Mouse (Mus musculus): ENCODE results near the gene Mapk6. TPM values are rescaled to one million over a fixed set of nuclear protein-coding genes. Genes with fewer than 3 reads are reported as not detected.

Mapk6 gene
- polyA plus RNA-seq, 1 experiment, result 52.8 TPM

DNA sequence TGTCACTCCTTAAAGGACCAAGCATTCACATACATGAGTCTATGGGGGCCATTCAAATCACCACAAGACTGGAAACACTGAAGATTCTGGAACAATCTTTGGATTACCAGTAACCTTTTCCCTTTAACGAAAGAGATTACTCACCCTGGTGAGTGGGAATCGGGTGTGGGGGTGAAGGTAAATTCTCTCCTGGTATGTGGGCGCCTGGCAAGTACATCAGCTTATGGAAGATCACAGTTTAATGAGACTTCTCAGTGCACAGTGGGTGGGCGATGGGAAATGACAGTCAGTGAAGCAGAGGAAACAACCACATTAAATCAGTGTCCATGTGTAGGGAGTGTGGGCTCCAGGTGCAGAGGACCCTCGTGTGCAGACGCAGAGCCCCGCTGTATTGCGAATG lies 79.0 kb downstream of the Mapk6 start:
- no peaks in the 10 kb centered on the region for H3K27me3 ChIP-seq (ENCODE audit: control insufficient read depth, insufficient read depth, insufficient read length)
- H3K4me3 ChIP-seq, result no peak overlapping the region
- H3K79me2 ChIP-seq (ENCODE audit: control insufficient read depth, insufficient read depth), result no peaks in the 10 kb centered on the region
- H3K36me3 ChIP-seq (ENCODE audit: control insufficient read depth, insufficient read depth), result no peaks in the 10 kb centered on the region
- H3K4me2 ChIP-seq (ENCODE audit: low read depth), result no peak overlapping the region
- no peak overlapping the region for H3ac ChIP-seq (ENCODE audit: control insufficient read depth, insufficient read length)
- TF ChIP-seq POLR2A (IDR thresholded peaks at IDR 0.05; ENCODE audit: insufficient read length, low read depth) (no peak), POLR2AphosphoS2 (IDR thresholded peaks at IDR 0.05; ENCODE audit: insufficient read length, low read depth) (no peak), USF1 (IDR thresholded peaks at IDR 0.05; ENCODE audit: low read depth) (no peak), E2F4 (IDR thresholded peaks at IDR 0.05; ENCODE audit: insufficient read depth) (no peak), REST (IDR thresholded peaks at IDR 0.05; ENCODE audit: insufficient read depth, insufficient read length) (no peak), TCF12 (IDR thresholded peaks at IDR 0.05; ENCODE audit: insufficient read depth, poor library complexity, severe bottlenecking) (no peak), MYOD1 (IDR thresholded peaks at IDR 0.05; ENCODE audit: control insufficient read depth in 1 of 3, insufficient read length in 2 of 3, low read depth in 2 of 3) (no peak), MYOG (IDR thresholded peaks at IDR 0.05; ENCODE audit: control insufficient read depth in 1 of 3, insufficient read depth in 1 of 3, insufficient read length in 2 of 3, low read depth in 2 of 3) (no peak), TCF3 (IDR thresholded peaks at IDR 0.05; ENCODE audit: insufficient read length, low read depth) (no peak), SRF (IDR thresholded peaks at IDR 0.05; ENCODE audit: control insufficient read depth, insufficient read length, low read depth) (no peak), MAX (IDR thresholded peaks at IDR 0.05; ENCODE audit: low read depth) (no peak), CEBPB (IDR thresholded peaks at IDR 0.05; ENCODE audit: insufficient read depth, poor library complexity, severe bottlenecking) (no peak)

DNA sequence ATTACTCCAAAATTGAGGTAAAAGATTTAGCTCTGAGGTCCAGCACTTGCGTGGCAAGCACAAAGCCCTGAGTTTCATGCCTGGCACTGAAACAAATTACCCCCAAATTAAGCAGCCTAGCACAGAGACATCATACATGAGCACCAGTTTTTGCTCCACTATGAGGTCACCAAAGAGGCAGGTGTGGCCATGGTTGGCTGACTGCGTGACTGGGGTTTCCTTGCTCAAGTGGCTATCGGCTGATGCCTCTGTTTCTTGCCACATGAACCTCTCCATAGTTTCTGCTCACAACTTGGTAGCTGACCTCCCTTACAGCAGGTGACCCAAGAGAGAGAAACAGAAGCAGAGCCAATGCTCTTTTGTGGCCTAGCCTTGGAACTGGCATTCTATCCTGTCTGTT lies 81.8 kb downstream of the Mapk6 start:
- Histone ChIP-seq H3K4me3 (no peak overlapping the region), H3K36me3 (ENCODE audit: control insufficient read depth, insufficient read depth) (no peaks in the 10 kb centered on the region), H3ac (ENCODE audit: control insufficient read depth, insufficient read length) (no peak overlapping the region), H3K79me2 (ENCODE audit: control insufficient read depth, insufficient read depth) (no peaks in the 10 kb centered on the region), H3K27me3 (ENCODE audit: control insufficient read depth, insufficient read depth, insufficient read length) (no peaks in the 10 kb centered on the region), H3K4me2 (ENCODE audit: low read depth) (no peak overlapping the region)
- TF ChIP-seq POLR2A (IDR thresholded peaks at IDR 0.05; ENCODE audit: insufficient read length, low read depth), result no peak
- no peak for TF ChIP-seq REST (IDR thresholded peaks at IDR 0.05; ENCODE audit: insufficient read depth, insufficient read length)
- no peak for TF ChIP-seq MYOD1 (IDR thresholded peaks at IDR 0.05; ENCODE audit: control insufficient read depth in 1 of 3, insufficient read length in 2 of 3, low read depth in 2 of 3)
- no peak for TF ChIP-seq E2F4 (IDR thresholded peaks at IDR 0.05; ENCODE audit: insufficient read depth)
- TF ChIP-seq TCF3 (IDR thresholded peaks at IDR 0.05; ENCODE audit: insufficient read length, low read depth), result no peak
- TF ChIP-seq POLR2AphosphoS2 (IDR thresholded peaks at IDR 0.05; ENCODE audit: insufficient read length, low read depth), result no peak
- no peak for TF ChIP-seq MYOG (IDR thresholded peaks at IDR 0.05; ENCODE audit: control insufficient read depth in 1 of 3, insufficient read depth in 1 of 3, insufficient read length in 2 of 3, low read depth in 2 of 3)
- TF ChIP-seq SRF (IDR thresholded peaks at IDR 0.05; ENCODE audit: control insufficient read depth, insufficient read length, low read depth), result no peak
- TF ChIP-seq CEBPB (IDR thresholded peaks at IDR 0.05; ENCODE audit: insufficient read depth, poor library complexity, severe bottlenecking), result no peak
- TF ChIP-seq MAX (IDR thresholded peaks at IDR 0.05; ENCODE audit: low read depth), result no peak
- TF ChIP-seq TCF12 (IDR thresholded peaks at IDR 0.05; ENCODE audit: insufficient read depth, poor library complexity, severe bottlenecking), result no peak
- no peak for TF ChIP-seq USF1 (IDR thresholded peaks at IDR 0.05; ENCODE audit: low read depth)

DNA sequence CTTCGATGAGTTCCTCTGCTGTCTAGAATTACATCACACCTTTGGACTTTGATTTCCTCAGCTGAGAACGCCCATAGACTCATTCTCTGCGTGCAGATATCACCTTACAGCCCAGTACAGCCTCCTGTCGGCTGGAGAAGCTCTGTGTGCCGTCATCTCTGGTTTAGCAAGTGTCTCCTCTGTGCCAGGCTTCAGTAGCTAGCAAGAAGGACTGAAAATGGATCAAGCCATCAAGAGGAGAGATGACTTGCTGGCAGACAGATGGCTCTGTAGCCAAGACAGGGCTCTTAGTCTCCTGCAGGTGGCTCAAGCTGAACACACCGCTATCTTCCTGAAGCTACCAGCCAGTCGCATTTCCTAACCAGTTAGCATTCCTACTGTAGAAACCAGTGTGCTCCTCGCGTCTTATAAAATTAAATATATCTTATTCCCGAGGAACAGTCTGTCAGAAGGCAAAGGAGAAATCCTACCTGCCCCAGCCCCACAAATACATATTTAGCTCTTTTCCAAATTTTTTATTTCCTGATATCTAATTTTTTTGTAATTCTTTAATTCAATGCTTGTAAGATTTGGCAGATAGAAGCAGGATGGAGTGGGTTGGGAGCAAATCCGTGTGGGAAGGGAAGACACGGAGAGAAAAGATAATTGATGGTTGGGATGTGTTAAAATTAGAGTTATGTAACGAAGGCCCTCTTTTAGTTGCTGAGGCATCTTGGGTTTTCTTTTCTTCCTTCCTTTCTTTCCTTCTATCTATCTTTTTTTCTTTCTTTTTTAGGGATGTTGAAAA lies 87.5 kb downstream of the Mapk6 start:
- H3ac ChIP-seq (ENCODE audit: control insufficient read depth, insufficient read length), result no peak overlapping the region
- no peaks in the 10 kb centered on the region for H3K79me2 ChIP-seq (ENCODE audit: control insufficient read depth, insufficient read depth)
- TF ChIP-seq USF1 (IDR thresholded peaks at IDR 0.05; ENCODE audit: low read depth) (no peak), POLR2AphosphoS2 (IDR thresholded peaks at IDR 0.05; ENCODE audit: insufficient read length, low read depth) (no peak), TCF12 (IDR thresholded peaks at IDR 0.05; ENCODE audit: insufficient read depth, poor library complexity, severe bottlenecking) (no peak), CEBPB (IDR thresholded peaks at IDR 0.05; ENCODE audit: insufficient read depth, poor library complexity, severe bottlenecking) (no peak), MYOD1 (IDR thresholded peaks at IDR 0.05; ENCODE audit: control insufficient read depth in 1 of 3, insufficient read length in 2 of 3, low read depth in 2 of 3) (no peak), REST (IDR thresholded peaks at IDR 0.05; ENCODE audit: insufficient read depth, insufficient read length) (no peak), SRF (IDR thresholded peaks at IDR 0.05; ENCODE audit: control insufficient read depth, insufficient read length, low read depth) (no peak), MYOG (IDR thresholded peaks at IDR 0.05; ENCODE audit: control insufficient read depth in 1 of 3, insufficient read depth in 1 of 3, insufficient read length in 2 of 3, low read depth in 2 of 3) (no peak), MAX (IDR thresholded peaks at IDR 0.05; ENCODE audit: low read depth) (no peak), POLR2A (IDR thresholded peaks at IDR 0.05; ENCODE audit: insufficient read length, low read depth) (no peak), TCF3 (IDR thresholded peaks at IDR 0.05; ENCODE audit: insufficient read length, low read depth) (no peak), E2F4 (IDR thresholded peaks at IDR 0.05; ENCODE audit: insufficient read depth) (no peak)
- no peaks in the 10 kb centered on the region for H3K36me3 ChIP-seq (ENCODE audit: control insufficient read depth, insufficient read depth)
- no peak overlapping the region for H3K4me3 ChIP-seq
- H3K4me2 ChIP-seq (ENCODE audit: low read depth), result no peak overlapping the region
- no peaks in the 10 kb centered on the region for H3K27me3 ChIP-seq (ENCODE audit: control insufficient read depth, insufficient read depth, insufficient read length)

DNA sequence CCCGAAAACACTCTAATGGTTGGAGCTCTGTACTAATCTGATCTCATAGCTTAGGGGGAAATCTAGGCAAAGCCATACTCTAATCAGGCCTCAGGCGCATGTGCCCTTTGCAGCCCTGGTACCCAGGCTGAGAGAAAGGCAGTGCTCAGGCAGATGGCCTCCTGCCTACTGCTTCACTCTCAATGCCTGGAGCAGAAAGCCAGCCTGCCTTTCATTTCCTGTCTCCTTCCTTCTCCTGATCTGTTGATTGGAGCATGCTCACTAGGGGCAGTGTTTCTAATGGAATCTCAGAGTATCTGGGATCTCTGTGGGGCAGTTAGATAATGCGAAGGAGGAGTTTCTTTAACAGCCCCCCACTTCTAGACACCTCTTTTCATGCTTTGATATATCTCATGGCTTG lies 90.4 kb downstream of the Mapk6 start:
- Histone ChIP-seq H3K4me2 (ENCODE audit: low read depth) (no peak overlapping the region), H3ac (ENCODE audit: control insufficient read depth, insufficient read length) (no peak overlapping the region), H3K79me2 (ENCODE audit: control insufficient read depth, insufficient read depth) (no peaks in the 10 kb centered on the region), H3K4me3 (no peak overlapping the region), H3K36me3 (ENCODE audit: control insufficient read depth, insufficient read depth) (no peaks in the 10 kb centered on the region), H3K27me3 (ENCODE audit: control insufficient read depth, insufficient read depth, insufficient read length) (no peaks in the 10 kb centered on the region)
- TF ChIP-seq TCF3 (IDR thresholded peaks at IDR 0.05; ENCODE audit: insufficient read length, low read depth), result no peak
- no peak for TF ChIP-seq MAX (IDR thresholded peaks at IDR 0.05; ENCODE audit: low read depth)
- no peak for TF ChIP-seq CEBPB (IDR thresholded peaks at IDR 0.05; ENCODE audit: insufficient read depth, poor library complexity, severe bottlenecking)
- no peak for TF ChIP-seq MYOD1 (IDR thresholded peaks at IDR 0.05; ENCODE audit: control insufficient read depth in 1 of 3, insufficient read length in 2 of 3, low read depth in 2 of 3)
- no peak for TF ChIP-seq USF1 (IDR thresholded peaks at IDR 0.05; ENCODE audit: low read depth)
- TF ChIP-seq TCF12 (IDR thresholded peaks at IDR 0.05; ENCODE audit: insufficient read depth, poor library complexity, severe bottlenecking), result no peak
- TF ChIP-seq SRF (IDR thresholded peaks at IDR 0.05; ENCODE audit: control insufficient read depth, insufficient read length, low read depth), result no peak
- TF ChIP-seq POLR2A (IDR thresholded peaks at IDR 0.05; ENCODE audit: insufficient read length, low read depth), result no peak
- no peak for TF ChIP-seq REST (IDR thresholded peaks at IDR 0.05; ENCODE audit: insufficient read depth, insufficient read length)
- TF ChIP-seq E2F4 (IDR thresholded peaks at IDR 0.05; ENCODE audit: insufficient read depth), result no peak
- TF ChIP-seq POLR2AphosphoS2 (IDR thresholded peaks at IDR 0.05; ENCODE audit: insufficient read length, low read depth), result no peak
- TF ChIP-seq MYOG (IDR thresholded peaks at IDR 0.05; ENCODE audit: control insufficient read depth in 1 of 3, insufficient read depth in 1 of 3, insufficient read length in 2 of 3, low read depth in 2 of 3), result no peak

Other genes with a start within 250 kb of the Mapk6 start
- 0.07 TPM for gene Myo5c, start 178.0 kb downstream of the Mapk6 start, polyA plus RNA-seq (2012; fragmentation: generic; extraction: Trizol)
- 24.3 TPM for gene Gnb5, start 103.7 kb downstream of the Mapk6 start, polyA plus RNA-seq (2012; fragmentation: generic; extraction: Trizol)
- gene Bcl2l10, start 62.2 kb downstream of the Mapk6 start, polyA plus RNA-seq (2012; fragmentation: generic; extraction: Trizol), result not detected
- gene Leo1, start 31.5 kb upstream of the Mapk6 start, polyA plus RNA-seq (2012; fragmentation: generic; extraction: Trizol), result 25.4 TPM
- gene Tmod3, start 149.7 kb upstream of the Mapk6 start, polyA plus RNA-seq (2012; fragmentation: generic; extraction: Trizol), result 12.9 TPM
- 0.06 TPM for gene Tmod2, start 201.3 kb upstream of the Mapk6 start, polyA plus RNA-seq (2012; fragmentation: generic; extraction: Trizol)
- 4.9 TPM for gene Lysmd2, start 215.7 kb upstream of the Mapk6 start, polyA plus RNA-seq (2012; fragmentation: generic; extraction: Trizol)

All from myocyte (in vitro differentiated cells).